Comparison of ENCODE assay signal across 8 mouse cellular contexts in genomic region chr7:25756011-25756410, GRCm38 (mm10). TPM values are rescaled to one million over a fixed set of nuclear protein-coding genes. Genes with fewer than 3 reads are reported as not detected.
A peak's percentile ranks its signal among the peaks of the same experiment; 100 is the strongest.
DNase-seq lines count a peak whose midpoint lies in the region; ATAC-seq and TF ChIP-seq lines count a peak whose summit lies in the region.

No protein-coding gene starts in this region.

- H3K4me2 ChIP-seq in CH12.LX (ENCODE audit: insufficient read depth, low read depth, poor library complexity, severe bottlenecking): peak overlapping the region; percentile 89
- peak overlapping the region; percentile 95 for H3K4me2 ChIP-seq in forebrain, embryonic 12.5 days
- H3K4me2 ChIP-seq in liver, postnatal 0 days (ENCODE audit: low read depth, low read length): peak overlapping the region; percentile 92
- H3K4me2 ChIP-seq in neural tube, embryonic 14.5 days (ENCODE audit: low read depth, low read length): peak overlapping the region; percentile 94

- WGBS in forebrain, embryonic 12.5 days: under 1% methylated on average over 18 of the region's 18 CpGs
- under 1% methylated on average over 18 of the region's 18 CpGs for WGBS in large intestine, adult 2 months
- WGBS in liver, postnatal 0 days (ENCODE audit: insufficient replicate concordance): under 1% methylated on average over 18 of the region's 18 CpGs
- under 1% methylated on average over 18 of the region's 18 CpGs for WGBS in neural tube, embryonic 14.5 days

- intact Hi-C loops in heart, postnatal 10 days (cut with DNase I): loop anchor here (1.0 to 5.0 kb wide), 2 partner anchors 49 to 91 kb away; no protein-coding TSS in a partner anchor

- no peak for TF ChIP-seq EP300 in CH12.LX (IDR thresholded peaks at IDR 0.05; ENCODE audit: low read length)
- TF ChIP-seq EP300 in liver, postnatal 0 days (IDR thresholded peaks at IDR 0.05; ENCODE audit: low read depth): no peak

- peak; percentile 14 to 97; a peak in 2 of 4 replicates for TF ChIP-seq CTCF in CH12.LX (conservative IDR thresholded peaks at IDR 0.05 in 1 of 2, IDR thresholded peaks at IDR 0.05 in 1 of 2; ENCODE audit: low read depth in 2 of 2, low read length in 2 of 2)
- peak; percentile 85 for TF ChIP-seq CTCF in liver, postnatal 0 days (IDR thresholded peaks at IDR 0.05; ENCODE audit: low read depth)

- no peaks in the 10 kb centered on the region for H3K9me3 ChIP-seq in CH12.LX (replicated peaks; ENCODE audit: low read length)
- no peaks in the 10 kb centered on the region for H3K9me3 ChIP-seq in forebrain, embryonic 12.5 days
- H3K9me3 ChIP-seq in liver, postnatal 0 days (ENCODE audit: low read length): no peaks in the 10 kb centered on the region
- no peaks in the 10 kb centered on the region for H3K9me3 ChIP-seq in neural tube, embryonic 14.5 days (ENCODE audit: control insufficient read depth, low read length)

- peaks cover 40% of the 10 kb centered on the region for H3K27me3 ChIP-seq in CH12.LX (replicated peaks)
- no peaks in the 10 kb centered on the region for H3K27me3 ChIP-seq in forebrain, embryonic 12.5 days
- H3K27me3 ChIP-seq in liver, postnatal 0 days (ENCODE audit: insufficient read depth, low read length): no peaks in the 10 kb centered on the region
- H3K27me3 ChIP-seq in neural tube, embryonic 14.5 days (ENCODE audit: control insufficient read depth, insufficient read depth, low read length): no peaks in the 10 kb centered on the region

- peak; percentile 74 for TF ChIP-seq POLR2A in CH12.LX (IDR thresholded peaks at IDR 0.05; ENCODE audit: low read depth, low read length)

- dilution Hi-C loops in CH12.LX (cut with MboI; ENCODE audit: extremely low pct_ligation_motif_present, extremely low pct_unique_long_range_greater_than_20kb, low sequenced_read_pairs): no loop called here

- DNase-seq in CH12.LX (ENCODE audit: extremely low read depth): peak; percentile 92
- DNase-seq in c-Kit-positive CD71-negative TER-119-negative erythroid progenitor cells, embryonic 14.5 days (ENCODE audit: low read depth): peak; percentile 85
- DNase-seq in heart, postnatal 10 days: peak; percentile 90 to 94
- DNase-seq in large intestine, adult 2 months (ENCODE audit: low read depth, low spot score): peak; percentile 62
- peak; percentile 91 for DNase-seq in liver, postnatal 0 days
- DNase-seq in testis, postnatal 10 days (ENCODE audit: low spot score): peak; percentile 97

- H3K9ac ChIP-seq in CH12.LX (ENCODE audit: insufficient read depth, low read depth): peak overlapping the region; percentile 58
- peak overlapping the region; percentile 66; the same call in 1 of the 2 replicates for H3K9ac ChIP-seq in forebrain, embryonic 12.5 days
- peak overlapping the region; percentile 66 for H3K9ac ChIP-seq in liver, postnatal 0 days (replicated peaks)
- H3K9ac ChIP-seq in neural tube, embryonic 14.5 days (replicated peaks; ENCODE audit: low read depth, low read length): peak overlapping the region; percentile 46

- peak overlapping the region; percentile 78 for H3K27ac ChIP-seq in CH12.LX (ENCODE audit: insufficient read depth, low read depth)
- H3K27ac ChIP-seq in forebrain, embryonic 12.5 days: peak overlapping the region; percentile 98
- H3K27ac ChIP-seq in liver, postnatal 0 days (ENCODE audit: low read depth): peak overlapping the region; percentile 98
- H3K27ac ChIP-seq in neural tube, embryonic 14.5 days (ENCODE audit: low read depth, low read length): peak overlapping the region; percentile 95; the same call in 1 of the 2 replicates

- peak; percentile 28 for ATAC-seq in forebrain, embryonic 12.5 days (ENCODE audit: low FRiP score)
- ATAC-seq in liver, postnatal 0 days: peak; percentile 23
- ATAC-seq in neural tube, embryonic 14.5 days (ENCODE audit: low read depth): peak; percentile 38; the same call in 1 of the 2 replicates

- peaks cover 35% of the 10 kb centered on the region for H3K79me2 ChIP-seq in CH12.LX (replicated peaks; ENCODE audit: control insufficient read depth, extremely low read depth, insufficient read depth, poor library complexity, severe bottlenecking)

- peak; percentile 88 for TF ChIP-seq RAD21 in CH12.LX (IDR thresholded peaks at IDR 0.05; ENCODE audit: low read depth, low read length)

- in situ Hi-C loops in CH12.LX (cut with MboI; ENCODE audit: low pct_ligation_motif_present, low pct_unique_long_range_greater_than_20kb, low sequenced_read_pairs): loop anchor here (5.0 kb wide), 1 partner anchor 51 kb away; no protein-coding TSS in a partner anchor

- peaks cover 0 to 16% of the 10 kb centered on the region in 2 experiments for H3K36me3 ChIP-seq in CH12.LX (replicated peaks in 1 of 2; ENCODE audit: control insufficient read depth in 1 of 2, insufficient read depth in 1 of 2, low read length in 1 of 2)
- peaks cover 36% of the 10 kb centered on the region for H3K36me3 ChIP-seq in forebrain, embryonic 12.5 days (replicated peaks)
- H3K36me3 ChIP-seq in liver, postnatal 0 days (replicated peaks; ENCODE audit: insufficient read depth, low read length): peaks cover 9% of the 10 kb centered on the region
- no peaks in the 10 kb centered on the region for H3K36me3 ChIP-seq in neural tube, embryonic 14.5 days (ENCODE audit: control insufficient read depth, insufficient read depth, low read length)

- peak overlapping the region; percentile 66 to 95 (median 66) for H3K4me3 ChIP-seq in CH12.LX (replicated peaks in 1 of 3; ENCODE audit: low read depth in 2 of 3, low read length in 2 of 3, poor library complexity in 1 of 3)
- peak overlapping the region; percentile 94 for H3K4me3 ChIP-seq in forebrain, embryonic 12.5 days (replicated peaks)
- peak overlapping the region; percentile 79 for H3K4me3 ChIP-seq in liver, postnatal 0 days (ENCODE audit: low read depth, low read length)
- H3K4me3 ChIP-seq in neural tube, embryonic 14.5 days (ENCODE audit: low read depth, low read length): peak overlapping the region; percentile 96

- peaks cover 5 to 23% of the 10 kb centered on the region in 2 experiments; a peak in 3 of 4 replicates for H3K4me1 ChIP-seq in CH12.LX (ENCODE audit: control insufficient read depth in 1 of 2, insufficient read depth in 2 of 2)
- H3K4me1 ChIP-seq in forebrain, embryonic 12.5 days: peaks cover 23% of the 10 kb centered on the region
- peaks cover 26% of the 10 kb centered on the region for H3K4me1 ChIP-seq in liver, postnatal 0 days (ENCODE audit: insufficient read depth)
- peaks cover 19% of the 10 kb centered on the region for H3K4me1 ChIP-seq in neural tube, embryonic 14.5 days (ENCODE audit: control insufficient read depth, insufficient read depth, low read length)

TF ChIP-seq in CH12.LX, 34 proteins besides CTCF, POLR2A, EP300 and RAD21 (continues in another document):
- TF ChIP-seq BHLHE40 (IDR thresholded peaks at IDR 0.05; ENCODE audit: low read depth, low read length) (peak; percentile 93), TCF12 (IDR thresholded peaks at IDR 0.05; ENCODE audit: low read depth, low read length) (peak; percentile 58), NRF1 (IDR thresholded peaks at IDR 0.05; ENCODE audit: low read depth, low read length) (peak; percentile 25; the same call in 1 of the 2 replicates), USF1 (IDR thresholded peaks at IDR 0.05; ENCODE audit: low read depth, low read length) (peak; percentile 73), KAT2A (IDR thresholded peaks at IDR 0.05; ENCODE audit: insufficient replicate concordance, low read length) (no peak), ETS1 (conservative IDR thresholded peaks at IDR 0.05; ENCODE audit: low read depth, low read length) (peak; percentile 46), TBP (conservative IDR thresholded peaks at IDR 0.05; ENCODE audit: low read depth, low read length) (peak; percentile 57; the same call in 1 of the 2 replicates), SIN3A (IDR thresholded peaks at IDR 0.05; ENCODE audit: low read length) (peak; percentile 85), MAFK (IDR thresholded peaks at IDR 0.05; ENCODE audit: insufficient replicate concordance, low read length) (no peak), RCOR1 (conservative IDR thresholded peaks at IDR 0.05; ENCODE audit: low read depth, low read length) (no peak), IRF4 (IDR thresholded peaks at IDR 0.05; ENCODE audit: low read depth, low read length) (peak; percentile 82), CHD1 (IDR thresholded peaks at IDR 0.05; ENCODE audit: low read depth, low read length) (no peak), JUN (IDR thresholded peaks at IDR 0.05; ENCODE audit: insufficient read depth, low read depth, low read length) (no peak), UBTF (IDR thresholded peaks at IDR 0.05; ENCODE audit: low read depth, low read length) (no peak; the same call in 1 of the 2 replicates)

RNA-seq across cellular contexts. Expression of gene Hnrnpul1, which starts 1.5 kb away (rescaled TPM):
- total RNA-seq in CH12.LX (2012; rRNA removed) (67.6 and 72.2 TPM in 2 replicates), CH12.LX (2014; rRNA removed) (44.7 and 52.6 TPM in 2 replicates)
- polyA plus RNA-seq in CH12.LX (2012; ENCODE audit: insufficient read length, low read depth): 155 and 188 TPM in 2 replicates
- polyA plus RNA-seq in forebrain, embryonic 12.5 days (2016; fragmentation: Nextera tagmentation; extraction: Ambion mirVana): 78.4 and 86.0 TPM in 2 replicates
- total RNA-seq in heart, postnatal 10 days (2021): 100 to 1,000 TPM; 117 to 119 TPM
- polyA plus RNA-seq in large intestine, adult 2 months (2012; rRNA removed): 35.8 and 42.9 TPM in 2 replicates
- 21.4 and 22.6 TPM in 2 replicates for polyA plus RNA-seq in liver, postnatal 0 days (2015; fragmentation: Nextera tagmentation; extraction: Ambion mirVana)
- polyA plus RNA-seq in neural tube, embryonic 14.5 days (2014; fragmentation: Nextera tagmentation; extraction: Ambion mirVana): 52.9 and 53.0 TPM in 2 replicates

RNA-seq across cellular contexts. Expression of gene Axl, which starts 32.5 kb away (rescaled TPM):
- total RNA-seq in CH12.LX (2012; rRNA removed) (0.76 and 0.98 TPM in 2 replicates), CH12.LX (2014; rRNA removed) (0.15 and 0.19 TPM in 2 replicates)
- polyA plus RNA-seq in CH12.LX (2012; ENCODE audit: insufficient read length, low read depth): 0.96 and 1.6 TPM in 2 replicates
- polyA plus RNA-seq in forebrain, embryonic 12.5 days (2016; fragmentation: Nextera tagmentation; extraction: Ambion mirVana): 31.0 and 33.6 TPM in 2 replicates
- total RNA-seq in heart, postnatal 10 days (2021): 100 to 1,000 TPM; 113 to 139 TPM
- 15.3 and 24.2 TPM in 2 replicates for polyA plus RNA-seq in large intestine, adult 2 months (2012; rRNA removed)
- 26.6 and 27.4 TPM in 2 replicates for polyA plus RNA-seq in liver, postnatal 0 days (2015; fragmentation: Nextera tagmentation; extraction: Ambion mirVana)
- polyA plus RNA-seq in neural tube, embryonic 14.5 days (2014; fragmentation: Nextera tagmentation; extraction: Ambion mirVana): 13.5 and 26.7 TPM in 2 replicates

RNA-seq across cellular contexts. Expression of gene Ccdc97, which starts 37.1 kb away (rescaled TPM):
- total RNA-seq in CH12.LX (2012; rRNA removed) (14.1 and 14.4 TPM in 2 replicates), CH12.LX (2014; rRNA removed) (4.5 and 5.7 TPM in 2 replicates)
- polyA plus RNA-seq in CH12.LX (2012; ENCODE audit: insufficient read length, low read depth): 38.8 and 44.8 TPM in 2 replicates
- polyA plus RNA-seq in forebrain, embryonic 12.5 days (2016; fragmentation: Nextera tagmentation; extraction: Ambion mirVana): 29.0 and 35.7 TPM in 2 replicates
- total RNA-seq in heart, postnatal 10 days (2021): 10 to 100 TPM; 48.9 to 51.9 TPM
- polyA plus RNA-seq in large intestine, adult 2 months (2012; rRNA removed): 39.0 and 46.6 TPM in 2 replicates
- 6.7 and 6.8 TPM in 2 replicates for polyA plus RNA-seq in liver, postnatal 0 days (2015; fragmentation: Nextera tagmentation; extraction: Ambion mirVana)
- 39.5 and 42.4 TPM in 2 replicates for polyA plus RNA-seq in neural tube, embryonic 14.5 days (2014; fragmentation: Nextera tagmentation; extraction: Ambion mirVana)

Comparison
In these comparisons a context has a peak if more than half of its experiments do, and no peak if none do; other contexts are left out.
1. Peak in every context shown above with its lines: DNase-seq, ATAC-seq, H3K4me3 ChIP-seq and H3K27ac ChIP-seq.